Mouse (Mus musculus) ES-E14 (cell line): Measurements from ENCODE around the gene Rcbtb1.

Experiments used
- CHD2 ChIP-seq: IDR thresholded peaks from 2 replicates; pipeline ENCODE4 v1.6.1; 2014; ENCODE audit warnings: mild to moderate bottlenecking, low read depth, low read length, inconsistent platforms
- HCFC1 ChIP-seq: IDR thresholded peaks from 2 replicates; pipeline ENCODE4 v1.6.1; 2012; ENCODE audit warnings: low read length, inconsistent platforms, borderline replicate concordance; ENCODE audit not compliant: insufficient read depth
- ZC3H11A ChIP-seq: IDR thresholded peaks from 2 replicates; pipeline ENCODE4 v1.6.1; 2012; ENCODE audit warnings: low read depth, mild to moderate bottlenecking, inconsistent platforms, low read length, borderline replicate concordance

- TF ChIP-seq CHD2: no peak
- no peak for TF ChIP-seq ZC3H11A
- TF ChIP-seq HCFC1: no peak
Measured at GRCm38 (mm10) chr14:59205461-59205860, 4.5 kb downstream of the Rcbtb1 start.
